Mouse (Mus musculus) heart, adult 2 months (tissue): ENCODE measurements at regions not wholly inside any gene's neighbourhood (a gene's known extent, or its start where the extent isn't known, plus 50 kb on each side); places are given as distances from the start of the nearest gene placed in this dataset.

Source experiments
- DNase-seq, 2 experiments: peaks; one replicate each; pipeline ENCODE4 v3.0.0; 2021
- H3K27ac ChIP-seq: fragments of 200-600 bp; 2 replicates; pipeline ENCODE4 v1.8.1; 2022
- H3K27me3 ChIP-seq: fragments of 200-500 bp; 2 replicates; pipeline ENCODE4 v1.6.1; 2012; ENCODE audit warnings: mild to moderate bottlenecking, low read length, inconsistent platforms, mixed read lengths; ENCODE audit not compliant: control insufficient read depth, insufficient read depth
- H3K36me3 ChIP-seq: fragments of 200-500 bp; 2 replicates; pipeline ENCODE4 v1.6.1; 2012; ENCODE audit warnings: low read length, inconsistent platforms; ENCODE audit not compliant: control insufficient read depth, insufficient read depth
- H3K4me1 ChIP-seq: fragments of 200-500 bp; 2 replicates; pipeline ENCODE4 v1.6.1; 2011; ENCODE audit warnings: low read length; ENCODE audit not compliant: control insufficient read depth, insufficient read depth
- H3K4me3 ChIP-seq: fragments of 200-600 bp; 2 replicates; pipeline ENCODE4 v1.8.1; 2022
- H3K79me2 ChIP-seq: fragments of 200-500 bp; replicated peaks from 2 replicates; pipeline ENCODE4 v1.6.1; 2012; ENCODE audit warnings: mild to moderate bottlenecking, inconsistent platforms, low read length, moderate library complexity, mixed read lengths; ENCODE audit not compliant: control insufficient read depth, insufficient read depth
- H3K9ac ChIP-seq: fragments of 200-500 bp; 2 replicates; pipeline ENCODE4 v1.6.1; 2012; ENCODE audit warnings: low read depth, mild to moderate bottlenecking, control low read depth, inconsistent platforms, low read length, mixed read lengths
- CTCF ChIP-seq: fragments of 200-600 bp; IDR thresholded peaks from 2 replicates; pipeline ENCODE4 v1.8.1; 2022; ENCODE audit warnings: antibody characterized with exemption, mild to moderate bottlenecking, moderate library complexity
- EP300 ChIP-seq: fragments of 200-500 bp; IDR thresholded peaks from 2 replicates; pipeline ENCODE4 v1.6.1; 2011; ENCODE audit warnings: low read depth, low read length, control low read depth; ENCODE audit not compliant: insufficient read depth
- POLR2A ChIP-seq: fragments of 200-500 bp; IDR thresholded peaks from 2 replicates; pipeline ENCODE4 v1.6.1; 2011; ENCODE audit warnings: mild to moderate bottlenecking, low read depth, low read length, control low read depth; ENCODE audit not compliant: insufficient read depth
- WGBS: fragments of 180-500 bp; shearing (Covaris S2); methylation state at CpG from one replicate; pipeline ENCODE4 v1.1.7; 2018; 5-methylcytosine and 5-hydroxymethylcytosine counted together
- intact Hi-C: fragments of 180-260 bp; cut with DNase I; formaldehyde crosslinking; loops from one replicate; pipeline ENCODE4 v1.15.1; 2025

GRCm38 (mm10) chr1:64317032-64317636 is 195.1 kb upstream of the Klf7 start:
- no peak overlapping the region for H3K4me3 ChIP-seq
- no peak for DNase-seq
- no peak overlapping the region for H3K9ac ChIP-seq
- H3K27me3 ChIP-seq: no peaks in the 10 kb centered on the region
- H3K36me3 ChIP-seq: no peaks in the 10 kb centered on the region
- 51% methylated on average over 5 of the region's 5 CpGs for WGBS
- intact Hi-C loops: no loop called here
- H3K79me2 ChIP-seq: no peaks in the 10 kb centered on the region
- H3K4me1 ChIP-seq: no peaks in the 10 kb centered on the region
- no peak for TF ChIP-seq EP300
- TF ChIP-seq CTCF: no peak
- TF ChIP-seq POLR2A: no peak
- no peak overlapping the region for H3K27ac ChIP-seq

- H3K27ac ChIP-seq: no peak overlapping the region
- H3K27me3 ChIP-seq: no peaks in the 10 kb centered on the region
- peaks cover 3% of the 10 kb centered on the region for H3K4me1 ChIP-seq
- H3K9ac ChIP-seq: no peak overlapping the region
- H3K79me2 ChIP-seq: no peaks in the 10 kb centered on the region
- peaks cover 1% of the 10 kb centered on the region for H3K36me3 ChIP-seq
- DNase-seq: no peak
- intact Hi-C loops: no loop called here
- 59% methylated on average over 3 of the region's 3 CpGs for WGBS
- TF ChIP-seq EP300 (no peak), POLR2A (no peak), CTCF (no peak)
- no peak overlapping the region for H3K4me3 ChIP-seq
Measured at GRCm38 (mm10) chr1:64311371-64311770, 189.3 kb upstream of the Klf7 start.

- Histone ChIP-seq H3K27me3 (no peaks in the 10 kb centered on the region), H3K36me3 (peaks cover 8% of the 10 kb centered on the region), H3K27ac (peak overlapping the region; percentile 57), H3K4me1 (peaks cover 12% of the 10 kb centered on the region), H3K4me3 (no peak overlapping the region), H3K79me2 (no peaks in the 10 kb centered on the region), H3K9ac (no peak overlapping the region)
- TF ChIP-seq CTCF: no peak
- TF ChIP-seq POLR2A: no peak
- no peak for TF ChIP-seq EP300
- 64% methylated on average over 15 of the region's 15 CpGs for WGBS
- DNase-seq: no peak
- intact Hi-C loops: loop anchor here (5.0 to 10.0 kb wide), 2 partner anchors 66 to 224 kb away; partner anchors contain the start of gene Creb1
Measured at GRCm38 (mm10) chr1:64308560-64308959, 186.5 kb upstream of the Klf7 start.

- WGBS: 47% methylated on average over 10 of the region's 10 CpGs
- no peak overlapping the region for H3K9ac ChIP-seq
- no peak overlapping the region for H3K4me3 ChIP-seq
- no peak for TF ChIP-seq POLR2A
- TF ChIP-seq CTCF: peak; percentile 19
- peaks cover 14% of the 10 kb centered on the region for H3K4me1 ChIP-seq
- no peak for DNase-seq
- peaks cover 11% of the 10 kb centered on the region for H3K36me3 ChIP-seq
- no peaks in the 10 kb centered on the region for H3K27me3 ChIP-seq
- intact Hi-C loops: loop anchor here (5.0 to 10.0 kb wide), 2 partner anchors 67 to 224 kb away; partner anchors contain the start of gene Creb1
- peak overlapping the region; percentile 57 for H3K27ac ChIP-seq
- no peaks in the 10 kb centered on the region for H3K79me2 ChIP-seq
Measured at GRCm38 (mm10) chr1:64308088-64308487, 186.0 kb upstream of the Klf7 start.

GRCm38 (mm10) chr1:64305427-64306213 is 183.5 kb upstream of the Klf7 start:
- peak; percentile 74 for TF ChIP-seq EP300
- TF ChIP-seq CTCF: peak; percentile 53
- TF ChIP-seq POLR2A: peak; percentile 55; the same call in 1 of the 2 replicates
- peak overlapping the region; percentile 45; the same call in 1 of the 2 replicates for H3K9ac ChIP-seq
- peaks cover 18% of the 10 kb centered on the region for H3K36me3 ChIP-seq
- H3K27ac ChIP-seq: peak overlapping the region; percentile 95
- DNase-seq: peak; percentile 81 to 86
- intact Hi-C loops: loop anchor here (1.0 to 10.0 kb wide), 5 partner anchors 19 to 264 kb away; partner anchors contain the start of gene Creb1
- H3K79me2 ChIP-seq: no peaks in the 10 kb centered on the region
- H3K4me1 ChIP-seq: peaks cover 24% of the 10 kb centered on the region
- H3K27me3 ChIP-seq: no peaks in the 10 kb centered on the region
- WGBS: 14% methylated on average over 13 of the region's 13 CpGs
- no peak overlapping the region for H3K4me3 ChIP-seq

- H3K27me3 ChIP-seq: no peaks in the 10 kb centered on the region
- H3K4me3 ChIP-seq: peak overlapping the region; percentile 35
- DNase-seq: peak; percentile 68 to 81
- H3K36me3 ChIP-seq: peaks cover 18% of the 10 kb centered on the region
- peaks cover 22% of the 10 kb centered on the region for H3K4me1 ChIP-seq
- intact Hi-C loops: loop anchor here (1.0 to 10.0 kb wide), 4 partner anchors 72 to 180 kb away; partner anchors contain the start of gene Klf7
- peak overlapping the region; percentile 64 for H3K27ac ChIP-seq
- no peaks in the 10 kb centered on the region for H3K79me2 ChIP-seq
- 2% methylated on average over 9 of the region's 10 CpGs for WGBS
- peak; percentile 51 for TF ChIP-seq CTCF
- TF ChIP-seq POLR2A: peak; percentile 45; the same call in 1 of the 2 replicates
- peak; percentile 70 for TF ChIP-seq EP300
- peak overlapping the region; percentile 71 for H3K9ac ChIP-seq
Measured at GRCm38 (mm10) chr1:64302833-64303358, 180.8 kb upstream of the Klf7 start.
